Mouse (Mus musculus) bone marrow macrophage, adult 2 months (primary cell): ENCODE results near the gene Gm20388. TPM values are rescaled to one million over a fixed set of nuclear protein-coding genes. Genes with fewer than 3 reads are reported as not detected.
A peak's percentile ranks its signal among the peaks of the same experiment; 100 is the strongest.

Source experiments
- H3K27ac ChIP-seq: 2 replicates; pipeline ENCODE4 v1.5.1; 2012; ENCODE audit warnings: low read depth, low read length; ENCODE audit not compliant: insufficient read depth
- H3K4me1 ChIP-seq: 2 replicates; pipeline ENCODE4 v1.6.1; 2012; ENCODE audit warnings: low read length; ENCODE audit not compliant: control insufficient read depth, insufficient read depth
- H3K4me3 ChIP-seq: 2 replicates; pipeline ENCODE4 v1.5.1; 2012; ENCODE audit warnings: mild to moderate bottlenecking, low read length, moderate library complexity; ENCODE audit not compliant: insufficient read depth
- CTCF ChIP-seq: IDR thresholded peaks from 2 replicates; pipeline ENCODE4 v1.5.1; 2012; ENCODE audit warnings: low read depth, mild to moderate bottlenecking, low read length, moderate library complexity
- POLR2A ChIP-seq: IDR thresholded peaks from 2 replicates; pipeline ENCODE4 v1.6.1; 2012; ENCODE audit warnings: mild to moderate bottlenecking, low read depth, low read length, borderline replicate concordance
- polyA plus RNA-seq: library from polyadenylated mRNA; stranded (reverse); fragments of >200 nt; gene quantifications from 2 replicates; pipeline ENCODE4 v1.2.4, GENCODE M21; 2012; ENCODE audit not compliant: missing spikeins, insufficient read depth, insufficient read length

Gm20388 gene
- polyA plus RNA-seq, 1 experiment, result 32.7 TPM

GRCm38 (mm10) chr8:120104721-120105272 lies 194.2 kb downstream of the Gm20388 start:
- Histone ChIP-seq H3K4me3 (no peak overlapping the region), H3K27ac (no peak overlapping the region), H3K4me1 (peaks cover 56% of the 10 kb centered on the region)
- TF ChIP-seq CTCF (no peak), POLR2A (no peak)

- H3K4me3 ChIP-seq, result peak overlapping the region; percentile 25
- peaks cover 62% of the 10 kb centered on the region for H3K4me1 ChIP-seq
- H3K27ac ChIP-seq, result peak overlapping the region; percentile 97
- TF ChIP-seq POLR2A (no peak), CTCF (no peak)
Observed at GRCm38 (mm10) chr8:120109149-120109548, 198.5 kb downstream of the Gm20388 start.

GRCm38 (mm10) chr8:120110966-120111365 lies 200.3 kb downstream of the Gm20388 start:
- peaks cover 58% of the 10 kb centered on the region for H3K4me1 ChIP-seq
- no peak overlapping the region for H3K4me3 ChIP-seq
- TF ChIP-seq POLR2A (no peak), CTCF (no peak)
- H3K27ac ChIP-seq, result peak overlapping the region; percentile 82

GRCm38 (mm10) chr8:120111382-120111781 lies 200.7 kb downstream of the Gm20388 start:
- H3K27ac ChIP-seq, result no peak overlapping the region
- no peak for TF ChIP-seq CTCF
- TF ChIP-seq POLR2A, result no peak
- no peak overlapping the region for H3K4me3 ChIP-seq
- H3K4me1 ChIP-seq, result peaks cover 63% of the 10 kb centered on the region

GRCm38 (mm10) chr8:120112535-120112934 lies 201.9 kb downstream of the Gm20388 start:
- TF ChIP-seq POLR2A (no peak), CTCF (no peak)
- Histone ChIP-seq H3K4me1 (peaks cover 63% of the 10 kb centered on the region), H3K4me3 (peak overlapping the region; percentile 7; the same call in 1 of the 2 replicates), H3K27ac (peak overlapping the region; percentile 98)

- Histone ChIP-seq H3K4me1 (peaks cover 63% of the 10 kb centered on the region), H3K27ac (peak overlapping the region; percentile 98), H3K4me3 (peak overlapping the region; percentile 66)
- no peak for TF ChIP-seq CTCF
- TF ChIP-seq POLR2A, result no peak
Observed at GRCm38 (mm10) chr8:120113306-120113705, 202.7 kb downstream of the Gm20388 start.

- no peak for TF ChIP-seq POLR2A
- TF ChIP-seq CTCF, result no peak
- peak within 1 kb of the TSS; percentile 98 for H3K27ac ChIP-seq
- H3K4me3 ChIP-seq, result peak within 1 kb of the TSS; percentile 80
- peaks cover 63% of the 10 kb centered on the region for H3K4me1 ChIP-seq
Observed at GRCm38 (mm10) chr8:120113758-120114255, 203.2 kb downstream of the Gm20388 start, which contains the start of gene 6430548M08Rik. Gene 6430548M08Rik, plus strand, starts transcription at chr8:120114152.

- Histone ChIP-seq H3K4me3 (peak overlapping the region; percentile 80), H3K27ac (no peak overlapping the region; the same call in 1 of the 2 replicates), H3K4me1 (peaks cover 65% of the 10 kb centered on the region)
- TF ChIP-seq CTCF, result no peak
- TF ChIP-seq POLR2A, result no peak
Observed at GRCm38 (mm10) chr8:120114315-120114841, 203.7 kb downstream of the Gm20388 start.

GRCm38 (mm10) chr8:120116600-120116999 lies 206.0 kb downstream of the Gm20388 start:
- no peak overlapping the region for H3K4me3 ChIP-seq
- H3K4me1 ChIP-seq, result peaks cover 66% of the 10 kb centered on the region
- TF ChIP-seq CTCF (no peak), POLR2A (no peak)
- no peak overlapping the region for H3K27ac ChIP-seq

GRCm38 (mm10) chr8:120118162-120118561 lies 207.5 kb downstream of the Gm20388 start:
- H3K27ac ChIP-seq, result 0 out of 2 replicates have a peak overlapping the region, but pooled peaks have one; percentile 17
- peaks cover 61% of the 10 kb centered on the region for H3K4me1 ChIP-seq
- no peak overlapping the region for H3K4me3 ChIP-seq
- TF ChIP-seq CTCF (no peak), POLR2A (no peak)
